Mouse (Mus musculus) hindbrain, postnatal 0 days (tissue): ENCODE measurements around the gene Smo. TPM values are rescaled to one million over a fixed set of nuclear protein-coding genes. Genes with fewer than 3 reads are reported as not detected.

Experiments
- ATAC-seq: fragments of 200-750 bp; cut with Nextera tagmentation; 2 replicates; pipeline ENCODE4 v1.8.0; 2017; ENCODE audit warnings: mild to moderate bottlenecking, moderate TSS enrichment, moderate library complexity
- DNase-seq: peaks from one replicate; pipeline ENCODE4 v3.0.0-alpha.2; 2015; ENCODE audit warnings: low spot score
- H3K27ac ChIP-seq: fragments of 300-500 bp; sonication (generic); 2 replicates; pipeline ENCODE4 v1.5.1; 2014; ENCODE audit warnings: mild to moderate bottlenecking
- H3K27me3 ChIP-seq: fragments of 300-500 bp; sonication (generic); 2 replicates; pipeline ENCODE4 v1.6.1; 2014; ENCODE audit warnings: low read length, mixed read lengths; ENCODE audit not compliant: insufficient read depth
- H3K36me3 ChIP-seq: fragments of 300-500 bp; sonication (generic); 2 replicates; pipeline ENCODE4 v1.6.1; 2014; ENCODE audit warnings: low read length, mixed read lengths; ENCODE audit not compliant: insufficient read depth
- H3K4me1 ChIP-seq: fragments of 300-500 bp; sonication (generic); 2 replicates; pipeline ENCODE4 v1.6.1; 2014; ENCODE audit warnings: antibody characterized with exemption, low read length, mixed read lengths; ENCODE audit not compliant: insufficient read depth
- H3K4me2 ChIP-seq: fragments of 300-500 bp; sonication (generic); 2 replicates; pipeline ENCODE4 v1.6.1; 2014; ENCODE audit warnings: low read depth, mild to moderate bottlenecking, low read length, moderate library complexity, mixed read lengths
- H3K4me3 ChIP-seq: fragments of 300-500 bp; sonication (generic); 2 replicates; pipeline ENCODE4 v1.5.1; 2014; ENCODE audit warnings: low read length
- H3K9ac ChIP-seq: fragments of 300-500 bp; sonication (generic); replicated peaks from 2 replicates; pipeline ENCODE4 v1.6.1; 2014; ENCODE audit warnings: mild to moderate bottlenecking, low read length, moderate library complexity, mixed read lengths
- H3K9me3 ChIP-seq: fragments of 300-500 bp; sonication (generic); 2 replicates; pipeline ENCODE4 v1.6.1; 2016; ENCODE audit warnings: low read length, mixed read lengths
- CTCF ChIP-seq: IDR thresholded peaks from 2 replicates; pipeline ENCODE4 v1.5.1; 2016; ENCODE audit warnings: antibody characterized with exemption, control low read depth, low read depth
- WGBS: fragments of 180-500 bp; shearing (Covaris S2); extraction: QIAGEN DNeasy Blood & Tissue Kit; methylation state at CpG from one replicate; pipeline ENCODE4 v1.1.7; 2014; 5-methylcytosine and 5-hydroxymethylcytosine counted together
- polyA plus RNA-seq: library from polyadenylated mRNA; unstranded; fragments of >200 nt; fragmentation: Nextera tagmentation; extraction: Ambion mirVana; gene quantifications from 2 replicates; pipeline ENCODE4 v1.2.1, GENCODE M21; 2015
- total RNA-seq: library from RNA; depleted of rRNA; stranded (reverse); fragments of >200 nt; gene quantifications from 2 replicates; pipeline ENCODE4 v1.2.3, GENCODE M21; 2014

The Smo gene
- total and polyA plus RNA-seq, 2 experiments from 2014 or later: 12.8 to 74.3 TPM

- WGBS: 20% methylated on average over 2 of the region's 2 CpGs
- H3K4me1 ChIP-seq: peaks cover 6% of the 10 kb centered on the region; the same call in 1 of the 2 replicates
- peak overlapping the region; percentile 41; the same call in 1 of the 2 replicates for H3K27ac ChIP-seq
- peak overlapping the region; percentile 18; the same call in 1 of the 2 replicates for H3K4me2 ChIP-seq
- H3K4me3 ChIP-seq: no peak overlapping the region
- DNase-seq: peak; percentile 73
- H3K36me3 ChIP-seq: no peaks in the 10 kb centered on the region
- H3K27me3 ChIP-seq: no peaks in the 10 kb centered on the region
- peak; percentile 77 for ATAC-seq
- no peak for TF ChIP-seq CTCF
- H3K9me3 ChIP-seq: no peaks in the 10 kb centered on the region
- 0 out of 2 replicates have a peak overlapping the region, but pooled peaks have one; percentile 21 for H3K9ac ChIP-seq
Observed at GRCm38 (mm10) chr6:29707902-29708301, 27.4 kb upstream of the Smo start.

- ATAC-seq: no peak
- H3K9ac ChIP-seq: no peak overlapping the region
- H3K4me3 ChIP-seq: no peak overlapping the region
- H3K27ac ChIP-seq: no peak overlapping the region
- H3K27me3 ChIP-seq: no peaks in the 10 kb centered on the region
- no peak for DNase-seq
- no peaks in the 10 kb centered on the region for H3K9me3 ChIP-seq
- H3K4me2 ChIP-seq: no peak overlapping the region
- no peaks in the 10 kb centered on the region; the same call in 1 of the 2 replicates for H3K36me3 ChIP-seq
- H3K4me1 ChIP-seq: peaks cover 6% of the 10 kb centered on the region; the same call in 1 of the 2 replicates
- 65% methylated on average over 3 of the region's 3 CpGs for WGBS
- TF ChIP-seq CTCF: no peak
Observed at GRCm38 (mm10) chr6:29711318-29711717, 24.0 kb upstream of the Smo start.

DNA sequence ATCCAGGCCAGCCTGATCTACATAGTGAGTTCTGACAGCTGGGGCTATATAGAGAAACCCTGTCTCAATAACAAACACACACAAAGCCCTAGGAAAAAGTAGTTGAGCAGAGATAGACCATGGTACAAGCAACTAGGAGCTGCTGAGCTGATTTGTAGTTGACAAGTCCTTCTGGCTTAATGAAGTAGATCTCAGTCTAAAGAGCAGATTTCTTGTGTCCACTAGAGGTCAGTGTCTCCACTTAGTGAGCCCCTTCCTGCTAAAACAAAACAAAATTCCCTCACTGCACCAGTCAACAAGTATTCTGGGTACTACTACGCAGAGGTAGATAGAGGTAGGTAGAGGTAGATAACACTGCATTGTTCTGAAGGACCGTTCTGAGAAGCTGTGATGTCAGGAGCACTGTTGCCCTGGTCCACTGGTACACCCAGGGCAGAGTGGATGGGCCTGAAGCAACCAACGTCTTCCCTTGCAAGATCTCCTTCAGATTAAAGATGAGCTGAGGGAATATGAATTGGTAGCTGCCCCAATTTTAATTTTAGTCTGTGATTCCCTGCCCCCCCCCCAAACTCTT lies 23.2 kb upstream of the Smo start:
- peak; percentile 86 for TF ChIP-seq CTCF
- Histone ChIP-seq H3K27me3 (no peaks in the 10 kb centered on the region), H3K36me3 (no peaks in the 10 kb centered on the region; the same call in 1 of the 2 replicates), H3K4me1 (peaks cover 7% of the 10 kb centered on the region; the same call in 1 of the 2 replicates), H3K9ac (no peak overlapping the region), H3K4me3 (no peak overlapping the region), H3K4me2 (no peak overlapping the region), H3K27ac (no peak overlapping the region), H3K9me3 (no peaks in the 10 kb centered on the region)
- ATAC-seq: peak; percentile 38; the same call in 1 of the 2 replicates
- DNase-seq: peak; percentile 90
- 44% methylated on average over 3 of the region's 3 CpGs for WGBS

DNA sequence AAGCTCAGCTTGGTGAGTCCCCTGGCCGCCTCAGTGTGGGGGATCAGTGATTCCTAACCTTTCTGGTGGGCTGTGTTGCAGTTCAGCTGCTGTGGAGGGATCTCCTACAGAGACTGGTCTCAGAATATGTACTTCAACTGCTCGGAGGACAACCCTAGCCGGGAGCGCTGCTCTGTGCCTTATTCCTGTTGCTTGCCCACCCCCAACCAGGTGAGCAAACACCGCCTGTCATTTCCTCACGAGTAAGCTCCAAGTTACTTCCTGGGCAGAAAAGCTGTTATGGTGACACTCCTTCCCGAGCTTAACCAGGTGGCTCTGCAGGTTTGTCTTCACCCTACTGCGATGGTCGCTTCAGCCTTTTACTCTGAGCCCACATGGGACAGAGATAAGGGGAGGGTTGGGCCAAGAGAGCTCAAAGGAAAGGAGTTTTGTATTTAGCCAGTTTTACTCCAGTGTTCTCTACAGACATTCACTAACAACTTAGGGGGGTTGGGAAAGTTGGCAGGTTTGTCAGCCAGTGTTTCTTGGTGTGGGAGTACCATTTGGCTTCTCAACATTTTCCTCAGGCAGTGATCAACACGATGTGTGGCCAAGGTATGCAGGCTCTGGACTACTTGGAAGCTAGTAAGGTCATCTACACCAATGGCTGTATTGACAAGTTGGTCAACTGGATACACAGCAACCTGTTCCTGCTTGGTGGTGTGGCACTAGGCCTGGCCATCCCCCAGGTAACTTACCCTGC lies 18.5 kb upstream of the Smo start:
- TF ChIP-seq CTCF: no peak
- Histone ChIP-seq H3K9ac (no peak overlapping the region), H3K4me2 (no peak overlapping the region), H3K27ac (peak overlapping the region; percentile 75; the same call in 1 of the 2 replicates), H3K27me3 (no peaks in the 10 kb centered on the region), H3K9me3 (no peaks in the 10 kb centered on the region), H3K4me3 (no peak overlapping the region), H3K36me3 (no peaks in the 10 kb centered on the region; the same call in 1 of the 2 replicates), H3K4me1 (peaks cover 24% of the 10 kb centered on the region)
- DNase-seq (no peak), ATAC-seq (no peak)
- 77% methylated on average over 10 of the region's 10 CpGs for WGBS

DNA sequence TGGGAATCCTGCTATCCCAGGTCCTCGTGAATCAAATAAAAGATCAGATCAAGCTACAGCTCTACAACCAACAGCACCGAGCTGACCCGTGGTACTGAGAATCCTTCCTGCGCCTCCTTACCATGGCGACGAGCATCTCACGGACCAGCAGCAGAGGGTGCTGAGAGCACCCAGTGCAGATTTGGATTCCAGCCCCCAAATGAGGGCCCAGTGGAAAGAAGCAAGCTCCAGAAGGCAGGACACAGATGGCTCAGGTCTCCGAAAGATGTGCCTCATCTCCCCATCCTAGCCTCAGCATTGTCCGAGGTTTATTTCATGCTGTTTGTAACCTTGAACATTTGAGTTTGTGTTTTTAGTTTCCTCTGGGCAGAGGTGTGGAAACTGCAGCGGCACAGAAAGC lies 17.8 kb upstream of the Smo start:
- Histone ChIP-seq H3K27me3 (no peaks in the 10 kb centered on the region), H3K4me2 (peak overlapping the region; percentile 56), H3K4me3 (no peak overlapping the region), H3K9me3 (no peaks in the 10 kb centered on the region), H3K36me3 (no peaks in the 10 kb centered on the region; the same call in 1 of the 2 replicates), H3K27ac (peak overlapping the region; percentile 75), H3K4me1 (peaks cover 24% of the 10 kb centered on the region), H3K9ac (peak overlapping the region; percentile 39; the same call in 1 of the 2 replicates)
- WGBS: 44% methylated on average over 10 of the region's 10 CpGs
- no peak; the same call in 1 of the 2 replicates for ATAC-seq
- peak; percentile 16; the same call in 1 of the 2 replicates for TF ChIP-seq CTCF
- no peak for DNase-seq

DNA sequence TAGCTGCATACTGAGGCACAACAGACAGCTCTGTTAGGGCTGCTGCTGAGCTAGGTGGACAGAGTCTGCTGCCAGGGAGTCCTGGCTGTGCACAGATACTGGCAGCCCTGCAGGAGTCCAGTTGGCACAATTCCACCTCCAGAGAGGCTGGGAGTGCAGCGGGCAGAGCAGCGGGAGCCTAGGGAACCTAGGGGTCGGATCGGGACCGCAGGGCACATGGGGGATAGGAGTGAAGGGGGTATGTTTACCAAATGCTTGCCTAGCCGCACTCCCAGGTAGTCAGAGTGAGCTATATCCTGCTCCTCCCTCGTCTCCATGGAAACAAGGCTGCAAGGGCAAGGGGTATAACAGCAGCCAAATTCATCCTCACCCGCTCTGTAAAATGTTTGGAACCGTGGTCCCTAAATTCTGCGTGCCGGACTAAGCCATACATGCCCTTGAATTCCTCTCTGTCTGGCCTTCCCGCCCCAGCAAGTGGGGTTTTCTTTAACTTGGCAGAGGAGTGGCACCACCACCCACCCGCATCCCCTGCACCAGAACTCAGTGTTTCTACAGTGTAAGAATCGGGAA lies 17.3 kb upstream of the Smo start:
- Histone ChIP-seq H3K9me3 (no peaks in the 10 kb centered on the region), H3K4me1 (peaks cover 24% of the 10 kb centered on the region), H3K27ac (peak overlapping the region; percentile 75), H3K9ac (peak overlapping the region; percentile 39; the same call in 1 of the 2 replicates), H3K4me2 (peak overlapping the region; percentile 56), H3K36me3 (no peaks in the 10 kb centered on the region; the same call in 1 of the 2 replicates), H3K27me3 (no peaks in the 10 kb centered on the region), H3K4me3 (no peak overlapping the region; the same call in 1 of the 2 replicates)
- 10% methylated on average over 14 of the region's 14 CpGs for WGBS
- peak; percentile 72 for DNase-seq
- ATAC-seq: peak; percentile 76
- TF ChIP-seq CTCF: no peak
